Mouse (Mus musculus) kidney, postnatal 25 days (tissue): Measurements from ENCODE around the gene Gtpbp10.

ENCODE experiments used
- DNase-seq, 2 experiments: peaks; one replicate each; pipeline ENCODE4 v3.0.0; 2021; ENCODE audit warnings: mixed read lengths in 2 of 2

The Gtpbp10 gene

GRCm38 (mm10) chr5:5559079-5559740 lies at the start of gene Gtpbp10:
Gene Gtpbp10 (minus strand): TSS chr5:5559538.
- DNase-seq, result peak; percentile 93 to 94

GRCm38 (mm10) chr5:5587686-5588085 lies 28.3 kb upstream of the Gtpbp10 start:
- no peak for DNase-seq

GRCm38 (mm10) chr5:5573749-5574317 lies 14.5 kb upstream of the Gtpbp10 start, which contains the start of gene Gm8773:
Gene Gm8773 (plus strand): TSS chr5:5573799.
- no peak for DNase-seq

- DNase-seq, result no peak
These were observed 3.1 kb upstream of the Gtpbp10 start for GRCm38 (mm10) chr5:5562435-5562834.

GRCm38 (mm10) chr5:5561041-5561706 lies 1.8 kb upstream of the Gtpbp10 start:
- no peak for DNase-seq

GRCm38 (mm10) chr5:5559798-5560197 lies 460 bp upstream of the Gtpbp10 start:
- DNase-seq, result no peak

GRCm38 (mm10) chr5:5551110-5551509 lies 8.2 kb downstream of the Gtpbp10 start:
- no peak for DNase-seq

- no peak for DNase-seq
These were observed 19.0 kb downstream of the Gtpbp10 start for GRCm38 (mm10) chr5:5540385-5540784.

- DNase-seq, result no peak
These were observed 19.6 kb downstream of the Gtpbp10 start for GRCm38 (mm10) chr5:5539771-5540170.

GRCm38 (mm10) chr5:5536131-5536530 lies 23.2 kb downstream of the Gtpbp10 start:
- peak in 1 of 2 experiments; percentile 24 for DNase-seq

GRCm38 (mm10) chr5:5533656-5534420 lies 25.5 kb downstream of the Gtpbp10 start:
- peak; percentile 63 to 70 for DNase-seq

GRCm38 (mm10) chr5:5515411-5515810 lies 43.9 kb downstream of the Gtpbp10 start:
- no peak for DNase-seq

GRCm38 (mm10) chr5:5514196-5515076 lies 44.9 kb downstream of the Gtpbp10 start, which contains the start of gene Cldn12:
Gene Cldn12 (minus strand): TSS chr5:5514958.
- DNase-seq, result peak; percentile 99

- no peak for DNase-seq
These were observed 47.9 kb downstream of the Gtpbp10 start for GRCm38 (mm10) chr5:5511401-5511800.

GRCm38 (mm10) chr5:5510989-5511388 lies 48.3 kb downstream of the Gtpbp10 start:
- no peak for DNase-seq

- DNase-seq, result peak in 1 of 2 experiments; percentile 39
These were observed 48.9 kb downstream of the Gtpbp10 start for GRCm38 (mm10) chr5:5510304-5510887.

- DNase-seq, result no peak
These were observed 51.1 kb downstream of the Gtpbp10 start for GRCm38 (mm10) chr5:5508231-5508630.

GRCm38 (mm10) chr5:5507701-5508225 lies 51.6 kb downstream of the Gtpbp10 start:
- DNase-seq, result peak; percentile 75 to 86

GRCm38 (mm10) chr5:5504456-5504855 lies 54.9 kb downstream of the Gtpbp10 start:
- DNase-seq, result no peak

GRCm38 (mm10) chr5:5503381-5503780 lies 56.0 kb downstream of the Gtpbp10 start:
- DNase-seq, result no peak

- no peak for DNase-seq
These were observed 57.8 kb downstream of the Gtpbp10 start for GRCm38 (mm10) chr5:5501583-5501982.
